Mouse (Mus musculus) CH12.LX (cell line): ENCODE results near the gene Fam161b. TPM values are rescaled to one million over a fixed set of nuclear protein-coding genes. Genes with fewer than 3 reads are reported as not detected.

Experiments used
- DNase-seq: peaks from one replicate; pipeline ENCODE4 v3.0.0-alpha.2; 2013; ENCODE audit errors: extremely low read depth
- H3K27ac ChIP-seq: 2 replicates; pipeline ENCODE4 v1.5.1; 2012; ENCODE audit warnings: low read depth, mild to moderate bottlenecking, control low read depth, moderate library complexity; ENCODE audit not compliant: insufficient read depth
- H3K27me3 ChIP-seq: replicated peaks from 2 replicates; pipeline ENCODE3; 2012; ENCODE audit warnings: inconsistent platforms
- H3K36me3 ChIP-seq, 2 experiments: replicated peaks in 1 of 2; 2 replicates each; pipeline versions ENCODE3 to v1.6.1; 2012; ENCODE audit warnings: inconsistent platforms in 1 of 2, low read length in 1 of 2, mild to moderate bottlenecking in 1 of 2, mixed read lengths in 1 of 2, moderate library complexity in 1 of 2; ENCODE audit not compliant: control insufficient read depth in 1 of 2, insufficient read depth in 1 of 2
- H3K4me1 ChIP-seq, 2 experiments: 2 replicates each; pipeline ENCODE4 v1.6.1; 2012; ENCODE audit warnings: inconsistent platforms in 1 of 2, moderate library complexity in 1 of 2; ENCODE audit not compliant: insufficient read depth in 2 of 2, control insufficient read depth in 1 of 2
- H3K4me2 ChIP-seq: 2 replicates; pipeline ENCODE4 v1.6.1; 2012; ENCODE audit warnings: low read depth, mild to moderate bottlenecking, control low read depth; ENCODE audit not compliant: poor library complexity, insufficient read depth, severe bottlenecking
- H3K4me3 ChIP-seq, 3 experiments: fragments of 150-350 bp in 1 of 3; sonication (generic) in 1 of 3; replicated peaks in 1 of 3; 2 replicates each; pipeline versions ENCODE3 to v1.5.1; 2011 to 2012; ENCODE audit warnings: low read depth in 2 of 3, low read length in 2 of 3, mild to moderate bottlenecking in 2 of 3, moderate library complexity in 2 of 3, control low read depth in 1 of 3, improper control_type of control experiment in 1 of 3, inconsistent platforms in 1 of 3, mixed read lengths in 1 of 3; ENCODE audit not compliant: poor library complexity in 1 of 3
- H3K79me2 ChIP-seq: replicated peaks from 2 replicates; pipeline ENCODE4 v1.6.1; 2012; ENCODE audit warnings: mild to moderate bottlenecking, moderate library complexity; ENCODE audit not compliant: control insufficient read depth, poor library complexity, insufficient read depth, severe bottlenecking; ENCODE audit errors: extremely low read depth
- H3K9ac ChIP-seq: 2 replicates; pipeline ENCODE4 v1.6.1; 2012; ENCODE audit warnings: low read depth, mild to moderate bottlenecking, control low read depth, moderate library complexity; ENCODE audit not compliant: insufficient read depth
- H3K9me3 ChIP-seq: replicated peaks from 2 replicates; pipeline ENCODE3; 2012; ENCODE audit warnings: low read length, inconsistent platforms, mixed read lengths
- CTCF ChIP-seq, 2 experiments: IDR thresholded peaks in 1 of 2; conservative IDR thresholded peaks in 1 of 2; 2 replicates each; pipeline ENCODE4 v1.5.1; 2011 to 2012; ENCODE audit warnings: low read depth in 2 of 2, low read length in 2 of 2, improper control_type of control experiment in 1 of 2, inconsistent platforms in 1 of 2, mild to moderate bottlenecking in 1 of 2, moderate library complexity in 1 of 2
- E2F4 ChIP-seq: IDR thresholded peaks from 2 replicates; pipeline ENCODE4 v1.6.1; 2011; ENCODE audit warnings: low read depth, low read length, improper control_type of control experiment; ENCODE audit not compliant: insufficient replicate concordance
- ELF1 ChIP-seq: IDR thresholded peaks from 2 replicates; pipeline ENCODE4 v1.6.1; 2014; ENCODE audit warnings: low read depth, mild to moderate bottlenecking, inconsistent platforms, low read length, improper control_type of control experiment
- HCFC1 ChIP-seq: IDR thresholded peaks from 2 replicates; pipeline ENCODE4 v1.6.1; 2012; ENCODE audit warnings: low read depth, mild to moderate bottlenecking, inconsistent platforms, low read length, improper control_type of control experiment
- JUN ChIP-seq: IDR thresholded peaks from 2 replicates; pipeline ENCODE4 v1.6.1; 2011; ENCODE audit warnings: low read depth, mild to moderate bottlenecking, low read length, improper control_type of control experiment, moderate library complexity; ENCODE audit not compliant: insufficient read depth
- KAT2A ChIP-seq: IDR thresholded peaks from 2 replicates; pipeline ENCODE4 v1.6.1; 2012; ENCODE audit warnings: low read length, improper control_type of control experiment, inconsistent platforms; ENCODE audit not compliant: insufficient replicate concordance
- MAFK ChIP-seq: IDR thresholded peaks from 2 replicates; pipeline ENCODE4 v1.6.1; 2011; ENCODE audit warnings: low read length, improper control_type of control experiment; ENCODE audit not compliant: insufficient replicate concordance
- MXI1 ChIP-seq: IDR thresholded peaks from 2 replicates; pipeline ENCODE4 v1.6.1; 2011; ENCODE audit warnings: mild to moderate bottlenecking, low read depth, low read length, improper control_type of control experiment
- MYC ChIP-seq: IDR thresholded peaks from 2 replicates; pipeline ENCODE4 v1.6.1; 2011; ENCODE audit warnings: low read depth, mild to moderate bottlenecking, improper control_type of control experiment, low read length
- NELFE ChIP-seq: IDR thresholded peaks from 2 replicates; pipeline ENCODE4 v1.6.1; 2011; ENCODE audit warnings: low read depth, low read length, improper control_type of control experiment
- PAX5 ChIP-seq: IDR thresholded peaks from 2 replicates; pipeline ENCODE4 v1.6.1; 2012; ENCODE audit warnings: low read length, inconsistent platforms, mixed read lengths
- RAD21 ChIP-seq: IDR thresholded peaks from 2 replicates; pipeline ENCODE4 v1.6.1; 2011; ENCODE audit warnings: low read depth, mild to moderate bottlenecking, low read length, improper control_type of control experiment, moderate library complexity
- SIN3A ChIP-seq: IDR thresholded peaks from 2 replicates; pipeline ENCODE4 v1.6.1; 2012; ENCODE audit warnings: low read length, improper control_type of control experiment, inconsistent platforms
- SMC3 ChIP-seq: IDR thresholded peaks from 2 replicates; pipeline ENCODE4 v1.6.1; 2011; ENCODE audit warnings: low read depth, low read length, improper control_type of control experiment
- TCF12 ChIP-seq: IDR thresholded peaks from 2 replicates; pipeline ENCODE4 v1.6.1; 2014; ENCODE audit warnings: low read depth, mild to moderate bottlenecking, inconsistent platforms, low read length, improper control_type of control experiment
- dilution Hi-C: fragments of 300-500 bp; cut with MboI; formaldehyde crosslinking; loops from 2 replicates; pipeline ENCODE4 v1.14.3; 2020; ENCODE audit warnings: low sequenced_read_pairs; ENCODE audit not compliant: extremely low pct_unique_long_range_greater_than_20kb, extremely low pct_ligation_motif_present
- in situ Hi-C: fragments of 300-500 bp; cut with MboI; formaldehyde crosslinking; loops from 3 replicates; pipeline ENCODE4 v1.14.3; 2019; ENCODE audit warnings: low sequenced_read_pairs, low pct_ligation_motif_present, low pct_unique_long_range_greater_than_20kb, mixed read lengths
- polyA plus RNA-seq: library from polyadenylated mRNA; unstranded; fragments of >175 nt; gene quantifications from 2 replicates; pipeline ENCODE4 v1.2.1, GENCODE M21; 2012; ENCODE audit warnings: low read depth; ENCODE audit not compliant: insufficient read length
- total RNA-seq, 2 experiments: library from RNA; depleted of rRNA; stranded (reverse); fragments of 300-350 nt in 1 of 2; fragments of >200 nt in 1 of 2; gene quantifications; 2 replicates each; pipeline ENCODE4 v1.2.3; 2012 to 2014

The Fam161b gene
- total and polyA plus RNA-seq, 3 experiments = 0.80 to 0.98 (median 0.87) TPM

DNA sequence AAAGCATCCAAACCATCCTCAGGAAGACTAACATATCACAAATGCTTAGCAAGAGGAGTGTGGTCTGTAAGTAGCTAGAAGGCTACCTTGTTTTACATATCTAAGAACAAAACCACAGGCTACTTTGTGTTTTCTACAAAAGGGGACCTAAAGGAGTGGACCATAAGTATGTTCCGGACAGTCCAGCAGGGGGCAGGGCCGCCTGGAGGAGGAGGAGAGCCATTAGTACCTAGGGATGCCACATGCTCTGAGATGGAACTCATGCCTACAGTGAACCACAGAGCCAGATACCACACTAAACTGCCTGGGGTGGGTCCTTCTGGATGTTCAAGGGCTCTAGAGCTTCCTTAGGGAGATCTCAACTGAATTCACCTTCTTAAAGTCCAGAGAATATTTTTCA is 14.4 kb downstream of the Fam161b start:
- Histone ChIP-seq H3K27me3 (no peaks in the 10 kb centered on the region), H3K9ac (no peak overlapping the region), H3K4me2 (no peak overlapping the region), H3K9me3 (no peaks in the 10 kb centered on the region), H3K4me3 (no peak overlapping the region), H3K4me1 (peaks cover 0 to 12% of the 10 kb centered on the region in 2 experiments; a peak in 2 of 4 replicates), H3K36me3 (peaks cover 16 to 52% of the 10 kb centered on the region in 2 experiments), H3K27ac (no peak overlapping the region), H3K79me2 (no peaks in the 10 kb centered on the region)
- peak; percentile 32 for DNase-seq
- TF ChIP-seq SIN3A = no peak
- TF ChIP-seq MYC = peak; percentile 41; the same call in 1 of the 2 replicates
- TF ChIP-seq HCFC1 = no peak
- TF ChIP-seq RAD21 = peak; percentile 59
- TF ChIP-seq MXI1 = no peak
- TF ChIP-seq SMC3 = peak; percentile 44; the same call in 1 of the 2 replicates
- peak in 1 of 2 experiments; percentile 68; a peak in 3 of 4 replicates for TF ChIP-seq CTCF (conservative IDR thresholded peaks at IDR 0.05 in 1 of 2, IDR thresholded peaks at IDR 0.05 in 1 of 2; ENCODE audit: low read depth in 2 of 2, low read length in 2 of 2)
- dilution Hi-C loops = no loop called here
- in situ Hi-C loops = no loop called here

DNA sequence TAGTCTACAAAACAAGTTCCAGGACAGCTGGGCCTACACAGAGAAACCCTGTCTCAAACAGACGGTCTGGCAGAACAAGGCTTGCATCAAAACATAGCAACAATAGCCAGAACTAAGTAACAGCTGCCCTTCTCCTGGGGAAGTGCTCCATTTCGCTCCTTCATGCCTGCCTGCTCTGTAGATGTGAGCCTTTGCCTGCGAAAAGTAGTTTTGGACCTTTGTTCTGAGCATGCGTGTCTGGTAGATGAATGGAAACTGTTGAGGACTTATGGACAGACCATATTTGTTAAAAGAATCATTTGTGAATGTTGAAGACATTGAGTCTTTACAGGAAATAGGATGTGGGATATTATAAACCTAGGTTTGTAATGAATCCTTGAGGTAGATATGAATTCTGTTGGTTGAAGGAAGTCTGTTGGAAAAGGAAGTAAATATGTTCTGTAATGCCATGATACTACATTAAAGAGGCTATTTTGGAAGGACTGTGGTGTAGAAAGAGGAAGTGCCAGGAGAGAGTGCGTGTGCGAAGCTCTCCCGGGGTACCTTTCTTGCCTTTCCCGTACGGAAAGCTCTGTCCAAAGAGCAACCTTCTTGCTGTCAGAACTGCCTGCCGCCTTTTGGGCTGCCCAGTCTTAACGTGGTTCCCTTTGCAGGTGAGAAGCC is 24.5 kb downstream of the Fam161b start:
- Histone ChIP-seq H3K4me3 (no peak overlapping the region), H3K9me3 (no peaks in the 10 kb centered on the region), H3K27ac (no peak overlapping the region), H3K4me1 (peaks cover 0 to 4% of the 10 kb centered on the region in 2 experiments; a peak in 1 of 4 replicates), H3K27me3 (no peaks in the 10 kb centered on the region), H3K9ac (no peak overlapping the region), H3K36me3 (peaks cover 60 to 87% of the 10 kb centered on the region in 2 experiments), H3K4me2 (no peak overlapping the region), H3K79me2 (no peaks in the 10 kb centered on the region; the same call in 1 of the 2 replicates)
- in situ Hi-C loops = no loop called here
- no peak for TF ChIP-seq KAT2A
- no peak for TF ChIP-seq SMC3
- TF ChIP-seq JUN = no peak
- no peak for TF ChIP-seq MXI1
- no peak for TF ChIP-seq HCFC1
- dilution Hi-C loops = no loop called here
- DNase-seq = no peak

DNA sequence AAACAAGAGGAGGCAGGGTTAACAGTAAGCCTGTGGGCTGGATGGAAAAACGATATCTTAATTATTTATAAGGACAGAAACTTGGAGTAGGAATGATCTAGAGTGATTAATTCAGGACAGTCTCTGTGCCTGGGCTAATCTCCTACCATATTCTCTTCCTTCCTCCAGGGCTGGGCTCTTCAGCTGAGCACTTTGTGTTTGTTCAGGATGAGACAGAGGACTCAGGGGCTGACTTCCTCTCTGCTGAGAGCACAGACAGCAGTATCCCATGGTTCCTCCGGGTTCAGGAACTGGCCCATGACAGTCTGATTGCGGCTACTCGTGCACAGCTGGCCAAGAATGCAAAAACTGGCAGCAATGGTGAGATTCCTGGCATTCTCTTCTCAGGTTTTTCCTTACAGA is 34.5 kb downstream of the Fam161b start:
- in situ Hi-C loops = no loop called here
- TF ChIP-seq MAFK = no peak
- no peak for TF ChIP-seq E2F4
- TF ChIP-seq NELFE = no peak
- TF ChIP-seq JUN = no peak
- no peak for TF ChIP-seq ELF1
- TF ChIP-seq TCF12 = no peak
- no peak for TF ChIP-seq PAX5
- TF ChIP-seq MXI1 = no peak
- DNase-seq = no peak
- H3K36me3 ChIP-seq = peaks cover 46 to 76% of the 10 kb centered on the region in 2 experiments
- no peaks in the 10 kb centered on the region for H3K9me3 ChIP-seq
- H3K79me2 ChIP-seq = peaks cover 10% of the 10 kb centered on the region
- H3K4me2 ChIP-seq = no peak overlapping the region
- no peak overlapping the region for H3K9ac ChIP-seq
- dilution Hi-C loops = no loop called here
- H3K4me3 ChIP-seq = no peak overlapping the region
- no peaks in the 10 kb centered on the region for H3K4me1 ChIP-seq
- no peak overlapping the region for H3K27ac ChIP-seq
- H3K27me3 ChIP-seq = no peaks in the 10 kb centered on the region
